Mouse (Mus musculus): ENCODE measurements around the gene Hnrnpr.

- no peak for TF ChIP-seq CTCF (IDR thresholded peaks at IDR 0.05; ENCODE audit: low read depth)
- no peak for TF ChIP-seq EP300 (IDR thresholded peaks at IDR 0.05; ENCODE audit: low read depth)
These were observed 20.6 kb upstream of the Hnrnpr start for GRCm38 (mm10) chr4:136289918-136290780.
